Mouse (Mus musculus) gastrocnemius, adult 18-20 months (tissue): ENCODE results near the gene Ckap2. TPM values are rescaled to one million over a fixed set of nuclear protein-coding genes. Genes with fewer than 3 reads are reported as not detected.

Experiments
- DNase-seq: peaks from one replicate; pipeline ENCODE4 v3.0.0; 2021; ENCODE audit warnings: low spot score
- total RNA-seq, 2 experiments: library from RNA; stranded (reverse); gene quantifications; 2 replicates each; pipeline ENCODE4 v1.2.3; 2021

Gene Ckap2
- total RNA-seq, 2 experiments from 2014 or later = 0.21 to 0.23 TPM

GRCm38 (mm10) chr8:22149643-22150344 is 35.8 kb downstream of the Ckap2 start:
- no peak for DNase-seq

GRCm38 (mm10) chr8:22148367-22148740 is 37.3 kb downstream of the Ckap2 start:
- DNase-seq = no peak

GRCm38 (mm10) chr8:22147706-22148366 is 37.8 kb downstream of the Ckap2 start:
- DNase-seq = no peak

- DNase-seq = no peak
These were observed 39.8 kb downstream of the Ckap2 start for GRCm38 (mm10) chr8:22145831-22146230.

- no peak for DNase-seq
These were observed 41.7 kb downstream of the Ckap2 start for GRCm38 (mm10) chr8:22143764-22144491.

DNA sequence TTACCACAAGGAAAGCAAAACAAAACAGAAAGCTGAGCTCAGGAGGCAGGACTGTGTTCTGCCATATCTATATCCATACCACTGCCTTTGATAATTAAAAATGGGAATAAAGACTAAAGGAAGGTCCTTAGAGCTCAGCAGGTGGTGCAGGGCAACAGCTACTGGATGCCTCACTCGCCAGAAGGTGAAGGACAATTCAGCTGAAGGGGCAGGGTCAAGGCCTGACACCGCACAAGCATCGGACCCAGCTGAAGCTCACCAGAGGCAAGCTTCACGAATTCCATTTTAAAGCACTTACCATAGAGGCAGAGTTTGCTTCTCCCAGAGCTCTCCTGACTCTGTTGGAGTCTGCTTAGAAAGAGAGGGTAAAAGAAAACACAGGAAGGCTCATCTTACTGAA is 43.0 kb downstream of the Ckap2 start:
- no peak for DNase-seq

DNA sequence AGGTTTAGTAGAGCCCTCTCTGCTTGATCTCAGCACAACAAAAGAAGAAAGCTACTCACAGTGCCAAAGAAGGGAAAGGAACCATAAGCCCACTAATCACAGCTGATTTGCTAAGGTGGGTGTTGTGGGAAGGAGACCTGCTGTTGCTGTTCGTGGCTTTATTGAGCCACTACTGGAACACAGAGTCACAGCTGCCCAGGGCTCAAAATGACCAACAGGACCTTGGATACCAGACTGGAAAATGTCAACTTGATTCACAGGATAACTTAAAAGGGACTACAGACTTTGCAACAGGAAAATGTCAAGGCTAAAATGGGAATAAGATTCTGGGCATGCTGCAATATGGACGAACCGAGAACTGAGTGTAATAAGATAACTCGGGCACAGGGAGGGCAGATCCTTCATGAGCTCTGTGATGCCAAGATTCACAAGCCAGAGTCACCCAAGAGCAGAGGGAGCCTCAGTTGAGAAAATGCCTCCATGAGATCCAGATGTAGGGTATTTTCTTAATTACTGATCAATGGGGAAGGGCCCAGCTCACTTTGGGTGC is 43.7 kb downstream of the Ckap2 start:
- peak; percentile 34 for DNase-seq

- DNase-seq = peak; percentile 70
These were observed 49.2 kb downstream of the Ckap2 start for GRCm38 (mm10) chr8:22136462-22136861.

GRCm38 (mm10) chr8:22134750-22135135 is 50.9 kb downstream of the Ckap2 start:
- DNase-seq = no peak

GRCm38 (mm10) chr8:22134078-22134749 is 51.4 kb downstream of the Ckap2 start:
- DNase-seq = no peak

GRCm38 (mm10) chr8:22132062-22132461 is 53.6 kb downstream of the Ckap2 start:
- DNase-seq = no peak

- DNase-seq = no peak
These were observed 61.1 kb downstream of the Ckap2 start, which contains the start of gene Nek5 for GRCm38 (mm10) chr8:22124220-22125152. Gene Nek5, minus strand, starts transcription at chr8:22125053.

Other genes starting within 250 kb of the Ckap2 start
- not detected for gene Defb35, start 247.5 kb downstream of the Ckap2 start, total RNA-seq
- not detected for gene Defb13, start 239.1 kb downstream of the Ckap2 start, total RNA-seq
- gene Fam90a1a, start 227.1 kb downstream of the Ckap2 start, total RNA-seq = not detected
- not detected for gene Ccdc70, start 216.0 kb downstream of the Ckap2 start, total RNA-seq
- gene Atp7b, start 125.5 kb downstream of the Ckap2 start, total RNA-seq = under 1 TPM in 1 of 2 experiments, not detected in 1; 0.02 TPM
- gene Alg11, start 125.1 kb downstream of the Ckap2 start, total RNA-seq = 1 to 10 TPM; 6.2 to 7.6 TPM
- 1 to 10 TPM in 1 of 2 experiments, under 1 TPM in 1; 0.46 to 1.2 TPM for gene Nek5, start 60.8 kb downstream of the Ckap2 start, total RNA-seq
- gene Nek3, start 19.4 kb downstream of the Ckap2 start, total RNA-seq = 1 to 10 TPM; 2.1 to 3.2 TPM
- 10 to 100 TPM; 25.5 to 26.3 TPM for gene Vps36, start 7.0 kb upstream of the Ckap2 start, total RNA-seq
- 1 to 10 TPM in 1 of 2 experiments, under 1 TPM in 1; 0.89 to 1.3 TPM for gene Thsd1, start 41.5 kb upstream of the Ckap2 start, total RNA-seq
- gene Tpte, start 97.6 kb upstream of the Ckap2 start, total RNA-seq = not detected
- gene Slc25a15, start 212.8 kb upstream of the Ckap2 start, total RNA-seq = 1 to 10 TPM; 9.0 to 9.9 TPM
- gene Mrps31, start 225.5 kb upstream of the Ckap2 start, total RNA-seq = 10 to 100 TPM; 27.4 to 30.6 TPM